Mouse (Mus musculus) brain, adult 10 weeks (tissue): Measurements from ENCODE around the gene Smagp. TPM values are rescaled to one million over a fixed set of nuclear protein-coding genes. Genes with fewer than 3 reads are reported as not detected.

Experiments
- polyA plus RNA-seq: library from polyadenylated mRNA; stranded (reverse); fragments of 350-450 nt; fragmentation: Illumina TruSeq; extraction: RNeasy Lipid Tissue Mini Kit (QIAGEN cat#74804); gene quantifications from one replicate; pipeline ENCODE4 v1.2.3, GENCODE M21; 2015; ENCODE audit warnings: low read depth, low replicate concordance

The Smagp gene
- polyA plus RNA-seq, result 3.5 TPM

DNA sequence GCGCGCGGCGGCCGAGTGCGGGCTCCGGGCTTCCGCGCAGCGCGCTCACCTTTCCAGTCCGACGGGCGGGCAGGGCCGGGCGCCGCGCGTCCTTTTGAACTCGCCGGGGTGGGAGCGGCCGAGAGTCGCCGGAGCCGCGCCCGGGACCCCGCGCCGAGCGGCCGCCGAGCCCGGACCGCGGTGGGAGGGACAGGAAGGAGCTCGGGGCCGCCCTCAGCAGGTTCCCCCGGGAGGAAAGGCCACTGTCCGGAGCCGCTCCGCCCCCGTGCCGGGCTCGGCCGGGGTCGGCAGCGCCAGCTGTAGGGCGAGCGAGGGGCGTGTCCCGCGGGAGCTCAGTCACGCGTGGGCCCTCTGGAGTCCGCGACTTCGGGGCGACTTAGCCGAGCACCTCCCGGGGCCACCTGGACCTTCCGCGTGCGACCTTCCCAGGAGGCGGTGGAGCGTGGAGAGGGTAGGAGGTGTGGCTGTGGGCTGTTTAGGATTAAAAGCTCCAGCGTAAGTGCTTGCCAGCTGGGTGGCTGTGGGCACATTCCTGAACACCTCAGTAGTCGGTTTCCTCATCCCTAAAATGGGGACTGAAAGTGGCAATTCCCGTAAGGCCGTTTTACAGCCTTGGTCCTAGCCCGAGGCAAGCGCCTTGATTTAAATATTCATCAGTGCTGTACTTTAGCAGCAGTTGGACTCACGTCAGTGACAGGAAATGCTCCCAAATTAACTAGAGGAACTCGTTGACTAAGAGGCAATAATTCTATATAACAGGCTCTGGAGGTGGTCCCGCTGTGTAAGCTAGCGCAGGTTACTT is at the start of gene Smagp:
TSS of gene Smagp (minus strand) at position 241 of the 802 bp plus-strand sequence.

GRCm38 (mm10) chr15:100669337-100669736 is 32.6 kb upstream of the Smagp start, which contains the start of gene Bin2:
Gene Bin2 (minus strand): TSS chr15:100669553.

GRCm38 (mm10) chr15:100614996-100615824 is 21.5 kb downstream of the Smagp start, which contains the start of gene Dazap2:
Gene Dazap2 (plus strand): TSS chr15:100615349.

DNA sequence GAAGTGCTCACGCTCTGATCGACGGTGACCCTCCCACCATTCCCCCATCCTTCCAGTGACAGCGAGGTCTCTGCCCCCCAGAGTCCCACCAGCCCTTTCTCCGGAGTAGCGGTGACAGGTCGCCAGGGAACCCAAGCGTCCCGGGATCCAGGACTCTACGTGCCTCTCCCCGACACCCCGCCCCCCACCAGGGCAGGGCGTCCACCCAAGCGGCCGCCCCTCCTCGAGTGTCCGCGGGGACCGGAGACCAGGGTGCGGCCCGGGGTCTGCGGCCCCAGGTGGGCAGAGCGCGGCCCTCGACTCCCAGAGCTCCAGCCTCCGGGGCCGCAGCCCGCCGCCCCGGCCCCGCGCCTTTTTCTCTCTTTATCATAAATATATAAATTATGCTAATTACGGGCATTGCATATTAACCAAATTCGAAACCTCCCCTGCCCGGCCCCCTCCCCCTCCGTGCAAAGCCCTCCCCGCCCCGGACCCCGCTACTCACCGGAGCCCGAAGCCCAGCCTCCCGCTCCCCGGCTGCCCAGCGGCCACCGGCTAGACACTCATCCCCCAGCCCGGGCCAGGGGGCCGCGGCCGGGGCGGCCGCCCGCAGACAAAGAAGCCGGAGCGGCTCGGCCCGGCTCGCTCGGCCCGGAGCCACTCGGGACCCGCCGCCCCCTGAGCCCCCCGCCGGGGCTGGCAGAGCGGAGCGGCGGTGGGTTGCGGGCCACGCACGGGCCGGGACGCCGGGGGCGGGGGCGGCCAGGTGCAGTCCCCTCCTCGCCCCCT is 37.3 kb downstream of the Smagp start, which contains the start of gene Pou6f1:
TSS of gene Pou6f1 (minus strand) at position 709 of the 771 bp plus-strand sequence.

Other genes with a start within 250 kb of the Smagp start
- not detected for gene Gm5475, start 214.8 kb downstream of the Smagp start, polyA plus RNA-seq
- 33.9 TPM for gene Slc11a2, start 211.9 kb downstream of the Smagp start, polyA plus RNA-seq
- gene Letmd1, start 167.9 kb downstream of the Smagp start, polyA plus RNA-seq, result 55.5 TPM
- gene Csrnp2, start 141.5 kb downstream of the Smagp start, polyA plus RNA-seq, result 13.2 TPM
- gene Tfcp2, start 84.9 kb downstream of the Smagp start, polyA plus RNA-seq, result 16.7 TPM
- 102 TPM for gene Pou6f1, start 37.0 kb downstream of the Smagp start, polyA plus RNA-seq
- gene Dazap2, start 21.6 kb downstream of the Smagp start, polyA plus RNA-seq, result 161 TPM
- 6.3 TPM for gene Bin2, start 32.6 kb upstream of the Smagp start, polyA plus RNA-seq
- gene Cela1, start 51.0 kb upstream of the Smagp start, polyA plus RNA-seq, result 6.1 TPM
- 12.5 TPM for gene Galnt6, start 92.4 kb upstream of the Smagp start, polyA plus RNA-seq
- gene Slc4a8, start 124.8 kb upstream of the Smagp start, polyA plus RNA-seq, result 25.7 TPM
- 82.5 TPM for gene Scn8a, start 232.9 kb upstream of the Smagp start, polyA plus RNA-seq